Mouse (Mus musculus) liver, postnatal 0 days (tissue): ENCODE results near the gene Fut1. TPM values are rescaled to one million over a fixed set of nuclear protein-coding genes. Genes with fewer than 3 reads are reported as not detected.
A peak's percentile ranks its signal among the peaks of the same experiment; 100 is the strongest.

Experiments
- ATAC-seq: fragments of 200-750 bp; cut with Nextera tagmentation; 2 replicates; pipeline ENCODE4 v1.8.0; 2017; ENCODE audit warnings: mild to moderate bottlenecking, moderate library complexity
- DNase-seq: peaks from one replicate; pipeline ENCODE4 v3.0.0-alpha.2; 2016
- H3K27ac ChIP-seq: fragments of 300-500 bp; sonication (generic); 2 replicates; pipeline ENCODE4 v1.5.1; 2014; ENCODE audit warnings: antibody characterized with exemption, moderate library complexity, mild to moderate bottlenecking, low read depth
- H3K27me3 ChIP-seq: fragments of 300-500 bp; sonication (generic); 2 replicates; pipeline ENCODE4 v1.6.1; 2014; ENCODE audit warnings: low read length, control low read depth, mixed read lengths; ENCODE audit not compliant: insufficient read depth
- H3K36me3 ChIP-seq: fragments of 300-500 bp; sonication (generic); replicated peaks from 2 replicates; pipeline ENCODE4 v1.6.1; 2014; ENCODE audit warnings: mild to moderate bottlenecking, control low read depth, low read length, moderate library complexity, mixed read lengths; ENCODE audit not compliant: insufficient read depth
- H3K4me1 ChIP-seq: fragments of 300-500 bp; sonication (generic); 2 replicates; pipeline ENCODE4 v1.6.1; 2014; ENCODE audit warnings: antibody characterized with exemption, mild to moderate bottlenecking, control low read depth; ENCODE audit not compliant: insufficient read depth
- H3K4me2 ChIP-seq: fragments of 300-500 bp; sonication (generic); 2 replicates; pipeline ENCODE4 v1.6.1; 2014; ENCODE audit warnings: low read depth, mild to moderate bottlenecking, low read length, moderate library complexity, mixed read lengths
- H3K4me3 ChIP-seq: fragments of 300-500 bp; sonication (generic); 2 replicates; pipeline ENCODE4 v1.5.1; 2014; ENCODE audit warnings: low read depth, low read length
- H3K9ac ChIP-seq: fragments of 300-500 bp; sonication (generic); replicated peaks from 2 replicates; pipeline ENCODE4 v1.6.1; 2014; ENCODE audit warnings: mild to moderate bottlenecking, moderate library complexity
- H3K9me3 ChIP-seq: fragments of 300-500 bp; sonication (generic); 2 replicates; pipeline ENCODE4 v1.6.1; 2016; ENCODE audit warnings: mild to moderate bottlenecking, control low read depth, low read length, mixed read lengths
- CTCF ChIP-seq: sonication (generic); IDR thresholded peaks from 2 replicates; pipeline ENCODE4 v1.5.1; 2016; ENCODE audit warnings: antibody characterized with exemption, low read depth
- EP300 ChIP-seq: IDR thresholded peaks from 2 replicates; pipeline ENCODE4 v1.6.1; 2016; ENCODE audit warnings: antibody characterized with exemption, low read depth, mild to moderate bottlenecking
- WGBS: fragments of 180-500 bp; shearing (Covaris S2); extraction: QIAGEN DNeasy Blood & Tissue Kit; methylation state at CpG from one replicate; pipeline ENCODE4 v1.1.7; 2014; ENCODE audit not compliant: insufficient replicate concordance; 5-methylcytosine and 5-hydroxymethylcytosine counted together
- polyA plus RNA-seq: library from polyadenylated mRNA; unstranded; fragments of >200 nt; fragmentation: Nextera tagmentation; extraction: Ambion mirVana; gene quantifications from 2 replicates; pipeline ENCODE4 v1.2.1, GENCODE M21; 2015

The Fut1 gene
- polyA plus RNA-seq: 0.56 TPM in 1 of 2 replicates, not detected in the other

- WGBS: 14% methylated on average over 29 of the region's 31 CpGs
- H3K4me2 ChIP-seq: no peak within 1 kb of the TSS
- H3K9ac ChIP-seq: no peak within 1 kb of the TSS
- H3K27ac ChIP-seq: no peak within 1 kb of the TSS
- H3K27me3 ChIP-seq: peaks cover 19% of the 10 kb centered on the region
- no peaks in the 10 kb centered on the region for H3K9me3 ChIP-seq
- no peaks in the 10 kb centered on the region for H3K36me3 ChIP-seq
- ATAC-seq: no peak
- H3K4me1 ChIP-seq: peaks cover 5% of the 10 kb centered on the region
- no peak for DNase-seq
- TF ChIP-seq EP300 (no peak), CTCF (no peak)
- no peak within 1 kb of the TSS for H3K4me3 ChIP-seq
Observed at GRCm38 (mm10) chr7:45617042-45617695, at the start of gene Fut1. Gene Fut1, plus strand, starts transcription at chr7:45617289.

- WGBS: under 1% methylated on average over 24 of the region's 24 CpGs
- Histone ChIP-seq H3K4me1 (peaks cover 53% of the 10 kb centered on the region), H3K9ac (peak overlapping the region; percentile 66), H3K9me3 (no peaks in the 10 kb centered on the region), H3K36me3 (no peaks in the 10 kb centered on the region), H3K27me3 (no peaks in the 10 kb centered on the region), H3K27ac (peak overlapping the region; percentile 95), H3K4me3 (peak overlapping the region; percentile 46), H3K4me2 (peak overlapping the region; percentile 81)
- peak; percentile 95 for ATAC-seq
- peak; percentile 96 for DNase-seq
- TF ChIP-seq EP300: peak; percentile 90
- no peak; the same call in 1 of the 2 replicates for TF ChIP-seq CTCF
Observed at GRCm38 (mm10) chr7:45567780-45568516, 49.1 kb upstream of the Fut1 start.

GRCm38 (mm10) chr7:45568601-45569473 lies 48.3 kb upstream of the Fut1 start:
- WGBS: 51% methylated on average over 10 of the region's 10 CpGs
- Histone ChIP-seq H3K36me3 (no peaks in the 10 kb centered on the region; the same call in 1 of the 2 replicates), H3K4me2 (peak overlapping the region; percentile 81), H3K27ac (peak overlapping the region; percentile 95), H3K4me3 (peak overlapping the region; percentile 46), H3K9ac (peak overlapping the region; percentile 41), H3K9me3 (no peaks in the 10 kb centered on the region), H3K4me1 (peaks cover 54% of the 10 kb centered on the region), H3K27me3 (no peaks in the 10 kb centered on the region)
- ATAC-seq: peak; percentile 9
- TF ChIP-seq EP300 (no peak), CTCF (no peak)
- peak; percentile 11 for DNase-seq

GRCm38 (mm10) chr7:45570103-45570741 lies 46.9 kb upstream of the Fut1 start, which contains the start of gene Bcat2:
Gene Bcat2, plus strand, starts transcription at chr7:45570153.
- Histone ChIP-seq H3K9me3 (no peaks in the 10 kb centered on the region), H3K4me1 (peaks cover 54% of the 10 kb centered on the region), H3K27me3 (no peaks in the 10 kb centered on the region), H3K4me3 (peak within 1 kb of the TSS; percentile 60), H3K4me2 (peak within 1 kb of the TSS; percentile 75), H3K36me3 (no peaks in the 10 kb centered on the region; the same call in 1 of the 2 replicates), H3K27ac (peak within 1 kb of the TSS; percentile 95), H3K9ac (peak within 1 kb of the TSS; percentile 67)
- TF ChIP-seq CTCF: no peak
- no peak for TF ChIP-seq EP300
- WGBS: 6% methylated on average over 40 of the region's 42 CpGs
- peak; percentile 88 for DNase-seq
- ATAC-seq: peak; percentile 8

GRCm38 (mm10) chr7:45571966-45572365 lies 45.1 kb upstream of the Fut1 start:
- Histone ChIP-seq H3K4me2 (peak overlapping the region; percentile 75), H3K27ac (peak overlapping the region; percentile 64; the same call in 1 of the 2 replicates), H3K4me1 (peaks cover 53% of the 10 kb centered on the region), H3K36me3 (peaks cover 2% of the 10 kb centered on the region; the same call in 1 of the 2 replicates), H3K9ac (0 out of 2 replicates have a peak overlapping the region, but pooled peaks have one; percentile 67), H3K27me3 (no peaks in the 10 kb centered on the region), H3K9me3 (no peaks in the 10 kb centered on the region), H3K4me3 (no peak overlapping the region)
- ATAC-seq (no peak), DNase-seq (no peak)
- 19% methylated on average over 1 of the region's 1 CpGs for WGBS
- TF ChIP-seq EP300: no peak
- TF ChIP-seq CTCF: no peak
